Mouse (Mus musculus) stomach, postnatal 0 days (tissue): ENCODE data around the gene Dapl1.

Experiments used
- CTCF ChIP-seq: IDR thresholded peaks from 2 replicates; pipeline ENCODE4 v1.5.1; 2016; ENCODE audit warnings: antibody characterized with exemption, low read depth, mild to moderate bottlenecking, moderate library complexity
- EP300 ChIP-seq: optimal IDR thresholded peaks from 2 replicates; pipeline ENCODE3; 2016; ENCODE audit warnings: antibody characterized with exemption

GRCm38 (mm10) chr2:59462086-59462485 lies 22.4 kb upstream of the Dapl1 start:
- TF ChIP-seq CTCF = no peak
- TF ChIP-seq EP300 = no peak
